Mouse (Mus musculus): Measurements from ENCODE around the gene Cacng6. TPM values are rescaled to one million over a fixed set of nuclear protein-coding genes. Genes with fewer than 3 reads are reported as not detected.
A peak's percentile ranks its signal among the peaks of the same experiment; 100 is the strongest.

The Cacng6 gene
- polyA plus RNA-seq, 1 experiment from 2014 or later, result 0.34 TPM

- H3K27ac ChIP-seq (replicated peaks; ENCODE audit: low read depth, low read length), result no peak overlapping the region
- no peaks in the 10 kb centered on the region for H3K36me3 ChIP-seq (replicated peaks; ENCODE audit: control insufficient read depth, insufficient read depth, low read depth, low read length)
- no peak overlapping the region for H3K4me3 ChIP-seq (ENCODE audit: low read depth, low read length)
- no peak overlapping the region for H3K9ac ChIP-seq (replicated peaks; ENCODE audit: low read length)
- DNase-seq (ENCODE audit: low spot score) (no peak), ATAC-seq (replicated peaks; ENCODE audit: insufficient number of reproducible peaks, low FRiP score, low TSS enrichment, low read depth) (no peak)
- H3K4me2 ChIP-seq (ENCODE audit: low read depth, low read length), result no peak overlapping the region
- no peaks in the 10 kb centered on the region for H3K4me1 ChIP-seq (ENCODE audit: control insufficient read depth, insufficient read depth, low read length)
- no peaks in the 10 kb centered on the region for H3K27me3 ChIP-seq (ENCODE audit: control insufficient read depth, insufficient read depth, low read length)
- no peaks in the 10 kb centered on the region for H3K9me3 ChIP-seq (replicated peaks; ENCODE audit: control insufficient read depth, low read length)
Measured at GRCm38 (mm10) chr7:3399937-3400336, 24.1 kb upstream of the Cacng6 start.

GRCm38 (mm10) chr7:3409729-3410520 lies 14.1 kb upstream of the Cacng6 start:
- no peak for ATAC-seq (replicated peaks; ENCODE audit: insufficient number of reproducible peaks, low FRiP score, low TSS enrichment, low read depth)
- Histone ChIP-seq H3K36me3 (replicated peaks; ENCODE audit: control insufficient read depth, insufficient read depth, low read depth, low read length) (no peaks in the 10 kb centered on the region; the same call in 1 of the 2 replicates), H3K4me1 (ENCODE audit: control insufficient read depth, insufficient read depth, low read length) (no peaks in the 10 kb centered on the region), H3K9ac (replicated peaks; ENCODE audit: low read length) (no peak overlapping the region), H3K4me2 (ENCODE audit: low read depth, low read length) (no peak overlapping the region), H3K27me3 (ENCODE audit: control insufficient read depth, insufficient read depth, low read length) (peaks cover 25% of the 10 kb centered on the region), H3K4me3 (ENCODE audit: low read depth, low read length) (no peak overlapping the region), H3K9me3 (replicated peaks; ENCODE audit: control insufficient read depth, low read length) (no peaks in the 10 kb centered on the region), H3K27ac (replicated peaks; ENCODE audit: low read depth, low read length) (no peak overlapping the region)
- DNase-seq (ENCODE audit: low spot score), result no peak
- WGBS, result 65% methylated on average over 11 of the region's 11 CpGs

- Histone ChIP-seq H3K4me3 (ENCODE audit: low read depth, low read length) (peak overlapping the region; percentile 40), H3K27ac (replicated peaks; ENCODE audit: low read depth, low read length) (no peak overlapping the region), H3K9ac (replicated peaks; ENCODE audit: low read length) (0 out of 2 replicates have a peak overlapping the region, but pooled peaks have one; percentile 32), H3K27me3 (ENCODE audit: control insufficient read depth, insufficient read depth, low read length) (peaks cover 38% of the 10 kb centered on the region), H3K9me3 (replicated peaks; ENCODE audit: control insufficient read depth, low read length) (no peaks in the 10 kb centered on the region), H3K4me2 (ENCODE audit: low read depth, low read length) (peak overlapping the region; percentile 83), H3K36me3 (replicated peaks; ENCODE audit: control insufficient read depth, insufficient read depth, low read depth, low read length) (no peaks in the 10 kb centered on the region; the same call in 1 of the 2 replicates), H3K4me1 (ENCODE audit: control insufficient read depth, insufficient read depth, low read length) (no peaks in the 10 kb centered on the region)
- ATAC-seq (replicated peaks; ENCODE audit: insufficient number of reproducible peaks, low FRiP score, low TSS enrichment, low read depth) (peak; percentile 90), DNase-seq (ENCODE audit: low spot score) (peak; percentile 87)
- WGBS, result under 1% methylated on average over 33 of the region's 33 CpGs
Measured at GRCm38 (mm10) chr7:3411160-3411941, 12.6 kb upstream of the Cacng6 start.

GRCm38 (mm10) chr7:3412036-3412435 lies 12.0 kb upstream of the Cacng6 start:
- Histone ChIP-seq H3K4me2 (ENCODE audit: low read depth, low read length) (peak overlapping the region; percentile 83), H3K9ac (replicated peaks; ENCODE audit: low read length) (peak overlapping the region; percentile 29; the same call in 1 of the 2 replicates), H3K4me3 (ENCODE audit: low read depth, low read length) (peak overlapping the region; percentile 40), H3K4me1 (ENCODE audit: control insufficient read depth, insufficient read depth, low read length) (no peaks in the 10 kb centered on the region), H3K36me3 (replicated peaks; ENCODE audit: control insufficient read depth, insufficient read depth, low read depth, low read length) (no peaks in the 10 kb centered on the region), H3K27ac (replicated peaks; ENCODE audit: low read depth, low read length) (no peak overlapping the region), H3K9me3 (replicated peaks; ENCODE audit: control insufficient read depth, low read length) (no peaks in the 10 kb centered on the region), H3K27me3 (ENCODE audit: control insufficient read depth, insufficient read depth, low read length) (peaks cover 44% of the 10 kb centered on the region)
- DNase-seq (ENCODE audit: low spot score) (peak; percentile 36), ATAC-seq (replicated peaks; ENCODE audit: insufficient number of reproducible peaks, low FRiP score, low TSS enrichment, low read depth) (no peak)
- 1% methylated on average over 20 of the region's 20 CpGs for WGBS

GRCm38 (mm10) chr7:3414888-3415287 lies 9.1 kb upstream of the Cacng6 start:
- Histone ChIP-seq H3K4me2 (ENCODE audit: low read depth, low read length) (peak overlapping the region; percentile 100), H3K9me3 (replicated peaks; ENCODE audit: control insufficient read depth, low read length) (no peaks in the 10 kb centered on the region), H3K36me3 (replicated peaks; ENCODE audit: control insufficient read depth, insufficient read depth, low read depth, low read length) (no peaks in the 10 kb centered on the region), H3K4me1 (ENCODE audit: control insufficient read depth, insufficient read depth, low read length) (no peaks in the 10 kb centered on the region), H3K4me3 (ENCODE audit: low read depth, low read length) (peak overlapping the region; percentile 53), H3K27me3 (ENCODE audit: control insufficient read depth, insufficient read depth, low read length) (peaks cover 45% of the 10 kb centered on the region), H3K9ac (replicated peaks; ENCODE audit: low read length) (peak overlapping the region; percentile 56), H3K27ac (replicated peaks; ENCODE audit: low read depth, low read length) (no peak overlapping the region)
- no peak for ATAC-seq (replicated peaks; ENCODE audit: insufficient number of reproducible peaks, low FRiP score, low TSS enrichment, low read depth)
- WGBS, result under 1% methylated on average over 36 of the region's 47 CpGs
- no peak for DNase-seq (ENCODE audit: low spot score)

GRCm38 (mm10) chr7:3415378-3415777 lies 8.6 kb upstream of the Cacng6 start:
- ATAC-seq (replicated peaks; ENCODE audit: insufficient number of reproducible peaks, low FRiP score, low TSS enrichment, low read depth) (peak; percentile 6; the same call in 1 of the 2 replicates), DNase-seq (ENCODE audit: low spot score) (no peak)
- Histone ChIP-seq H3K36me3 (replicated peaks; ENCODE audit: control insufficient read depth, insufficient read depth, low read depth, low read length) (no peaks in the 10 kb centered on the region), H3K4me1 (ENCODE audit: control insufficient read depth, insufficient read depth, low read length) (no peaks in the 10 kb centered on the region), H3K27me3 (ENCODE audit: control insufficient read depth, insufficient read depth, low read length) (peaks cover 45% of the 10 kb centered on the region), H3K4me2 (ENCODE audit: low read depth, low read length) (peak overlapping the region; percentile 100), H3K9ac (replicated peaks; ENCODE audit: low read length) (peak overlapping the region; percentile 56), H3K4me3 (ENCODE audit: low read depth, low read length) (peak overlapping the region; percentile 53), H3K9me3 (replicated peaks; ENCODE audit: control insufficient read depth, low read length) (no peaks in the 10 kb centered on the region), H3K27ac (replicated peaks; ENCODE audit: low read depth, low read length) (no peak overlapping the region)
- WGBS, result under 1% methylated on average over 42 of the region's 60 CpGs

GRCm38 (mm10) chr7:3419941-3420340 lies 4.1 kb upstream of the Cacng6 start:
- ATAC-seq (replicated peaks; ENCODE audit: insufficient number of reproducible peaks, low FRiP score, low TSS enrichment, low read depth) (no peak), DNase-seq (ENCODE audit: low spot score) (no peak)
- Histone ChIP-seq H3K9me3 (replicated peaks; ENCODE audit: control insufficient read depth, low read length) (no peaks in the 10 kb centered on the region), H3K27me3 (ENCODE audit: control insufficient read depth, insufficient read depth, low read length) (peaks cover 47% of the 10 kb centered on the region), H3K36me3 (replicated peaks; ENCODE audit: control insufficient read depth, insufficient read depth, low read depth, low read length) (no peaks in the 10 kb centered on the region), H3K4me2 (ENCODE audit: low read depth, low read length) (no peak overlapping the region), H3K27ac (replicated peaks; ENCODE audit: low read depth, low read length) (no peak overlapping the region), H3K4me3 (ENCODE audit: low read depth, low read length) (no peak overlapping the region), H3K9ac (replicated peaks; ENCODE audit: low read length) (no peak overlapping the region), H3K4me1 (ENCODE audit: control insufficient read depth, insufficient read depth, low read length) (no peaks in the 10 kb centered on the region)
- 41% methylated on average over 6 of the region's 6 CpGs for WGBS

GRCm38 (mm10) chr7:3420466-3420865 lies 3.5 kb upstream of the Cacng6 start:
- peaks cover 46% of the 10 kb centered on the region for H3K27me3 ChIP-seq (ENCODE audit: control insufficient read depth, insufficient read depth, low read length)
- no peaks in the 10 kb centered on the region for H3K9me3 ChIP-seq (replicated peaks; ENCODE audit: control insufficient read depth, low read length)
- DNase-seq (ENCODE audit: low spot score) (no peak), ATAC-seq (replicated peaks; ENCODE audit: insufficient number of reproducible peaks, low FRiP score, low TSS enrichment, low read depth) (no peak)
- no peaks in the 10 kb centered on the region for H3K36me3 ChIP-seq (replicated peaks; ENCODE audit: control insufficient read depth, insufficient read depth, low read depth, low read length)
- H3K4me2 ChIP-seq (ENCODE audit: low read depth, low read length), result no peak overlapping the region
- WGBS, result 61% methylated on average over 5 of the region's 5 CpGs
- H3K4me1 ChIP-seq (ENCODE audit: control insufficient read depth, insufficient read depth, low read length), result no peaks in the 10 kb centered on the region
- no peak overlapping the region for H3K27ac ChIP-seq (replicated peaks; ENCODE audit: low read depth, low read length)
- H3K4me3 ChIP-seq (ENCODE audit: low read depth, low read length), result no peak overlapping the region
- H3K9ac ChIP-seq (replicated peaks; ENCODE audit: low read length), result no peak overlapping the region
